Mouse (Mus musculus) frontal cortex, postnatal 10 days (tissue): Measurements from ENCODE around the gene Tmem213.

ENCODE experiments used
- DNase-seq, 2 experiments: peaks; one replicate each; pipeline ENCODE4 v3.0.0; 2022; ENCODE audit warnings: low spot score in 2 of 2, mixed read lengths in 1 of 2

The Tmem213 gene

DNA sequence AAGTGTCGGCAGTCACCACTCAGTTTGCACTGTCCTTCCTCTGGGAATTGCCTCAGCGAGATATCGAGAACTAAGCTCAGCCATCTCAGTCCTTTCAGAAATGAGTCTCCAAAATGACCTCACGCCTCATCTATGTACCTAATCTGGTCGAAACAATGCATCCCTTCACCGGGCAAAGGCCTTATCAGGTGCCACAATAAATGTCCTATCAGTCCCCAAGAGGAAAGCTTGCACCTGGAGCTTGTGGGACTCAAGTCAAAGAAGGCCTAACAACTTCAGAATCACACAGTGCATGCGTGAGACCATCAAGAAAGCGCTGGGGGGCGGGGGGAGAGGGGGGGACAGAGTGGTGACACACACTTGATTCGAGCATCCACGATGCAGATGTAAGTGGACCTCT, 43.2 kb downstream of the Tmem213 start:
- no peak for DNase-seq

DNA sequence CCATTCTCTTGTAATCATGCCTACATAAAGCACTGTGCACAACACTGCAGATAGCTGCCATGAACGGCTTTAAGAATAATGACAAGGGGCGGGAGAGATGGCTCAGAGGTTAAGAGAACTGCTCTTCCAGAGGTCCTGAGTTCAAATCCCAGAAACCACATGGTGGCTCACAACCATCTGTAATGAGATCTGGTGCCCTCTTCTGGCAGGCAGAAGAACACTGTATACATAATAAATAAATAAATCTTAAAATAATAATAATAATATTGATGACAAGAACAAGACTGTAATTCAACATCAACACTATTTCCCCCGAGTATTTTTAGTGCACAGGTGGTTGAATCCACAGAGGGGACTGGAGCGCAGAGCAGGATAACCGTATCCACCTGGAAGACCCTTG, 47.1 kb downstream of the Tmem213 start:
- DNase-seq = no peak

GRCm38 (mm10) chr6:38157925-38158324, 48.9 kb downstream of the Tmem213 start:
- no peak for DNase-seq

GRCm38 (mm10) chr6:38159576-38159975, 50.5 kb downstream of the Tmem213 start:
- no peak for DNase-seq

DNA sequence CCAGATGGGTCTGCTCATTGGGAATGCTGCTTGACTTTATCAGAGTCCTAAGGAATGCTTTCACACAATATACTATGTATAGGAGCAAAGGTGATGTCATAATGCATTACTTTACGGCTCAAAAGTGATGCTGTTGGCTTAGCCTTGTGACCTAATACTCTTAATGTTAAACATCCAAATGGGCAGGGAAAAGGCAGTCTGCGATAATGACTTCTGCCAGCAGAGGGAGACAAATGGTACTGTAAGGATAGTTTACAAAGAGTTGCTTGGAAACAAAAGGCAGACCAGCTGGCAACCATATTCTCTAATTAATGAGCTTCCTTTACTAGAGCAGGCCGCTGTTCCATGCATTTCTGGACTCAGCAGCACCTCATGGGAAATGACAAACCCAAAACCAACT, 51.0 kb downstream of the Tmem213 start:
- DNase-seq = peak; percentile 60 to 78

DNA sequence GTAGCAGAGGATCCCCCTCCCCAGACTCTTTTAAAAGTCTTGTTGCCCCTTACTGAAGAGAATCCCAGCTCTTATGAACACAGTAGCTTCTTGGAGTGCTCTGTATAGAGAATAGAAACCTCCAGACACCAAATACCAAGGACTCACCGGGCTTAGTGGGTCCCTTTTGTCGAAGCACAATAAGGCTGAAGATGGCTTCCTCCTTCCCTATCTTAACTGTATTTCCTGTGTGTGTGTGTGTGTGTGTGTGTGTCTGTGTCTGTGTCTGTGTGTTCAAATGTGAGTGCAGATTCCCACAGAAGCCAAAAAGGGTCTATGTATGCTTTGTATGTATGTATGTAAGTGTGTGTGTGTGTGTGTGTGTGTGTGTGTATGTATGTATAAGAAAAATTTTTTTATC, 51.5 kb downstream of the Tmem213 start:
- DNase-seq = no peak

DNA sequence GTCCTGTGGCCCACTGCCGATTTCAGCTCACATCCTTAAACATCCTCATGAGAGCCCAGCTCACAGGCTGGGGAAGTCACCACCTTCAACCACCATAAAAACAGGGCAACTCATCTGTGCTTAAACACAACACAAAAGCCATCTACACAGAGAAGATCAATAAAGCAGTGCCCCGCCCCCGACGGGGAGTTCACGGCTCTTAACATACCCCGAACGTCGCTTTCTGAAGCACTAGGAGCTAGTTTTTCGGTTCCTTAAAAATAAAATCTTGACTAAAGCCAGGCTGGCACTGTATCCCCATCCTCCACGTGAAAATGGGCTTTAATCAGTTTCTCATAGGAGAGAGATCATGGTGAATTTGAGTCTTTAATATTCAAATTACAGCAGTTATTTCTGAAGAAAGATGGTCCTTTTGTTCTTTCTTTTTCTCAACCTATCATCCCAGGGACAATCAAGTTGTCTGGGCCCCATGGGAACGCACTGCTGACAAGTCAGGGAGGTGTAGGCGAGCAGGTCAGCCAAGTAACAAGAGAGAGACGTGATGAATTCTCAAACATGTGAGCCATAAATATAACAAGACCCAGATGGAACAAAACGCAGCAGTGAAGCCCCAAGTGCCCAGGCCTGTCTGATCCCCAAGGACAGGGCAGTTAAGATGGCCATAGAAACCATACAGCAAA, 53.9 kb downstream of the Tmem213 start:
- no peak for DNase-seq

DNA sequence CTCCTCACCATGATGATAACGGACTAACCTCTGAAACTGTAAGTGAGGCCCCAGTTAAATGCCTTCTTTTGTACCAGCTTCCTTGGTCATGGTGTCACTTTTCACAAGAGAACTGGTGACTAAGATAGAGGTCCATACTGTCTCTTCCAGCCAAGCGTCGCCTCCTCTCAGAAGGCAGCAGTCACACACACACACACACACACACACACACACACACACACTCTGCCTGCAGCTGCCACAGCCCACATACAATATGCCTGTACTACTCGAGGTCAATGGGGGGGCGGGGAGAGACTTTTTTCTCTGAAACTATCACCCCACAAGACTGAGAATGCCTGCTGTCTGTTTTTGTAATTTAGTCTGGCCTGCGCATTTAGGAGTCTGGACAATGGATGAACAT, 55.6 kb downstream of the Tmem213 start:
- DNase-seq = no peak

DNA sequence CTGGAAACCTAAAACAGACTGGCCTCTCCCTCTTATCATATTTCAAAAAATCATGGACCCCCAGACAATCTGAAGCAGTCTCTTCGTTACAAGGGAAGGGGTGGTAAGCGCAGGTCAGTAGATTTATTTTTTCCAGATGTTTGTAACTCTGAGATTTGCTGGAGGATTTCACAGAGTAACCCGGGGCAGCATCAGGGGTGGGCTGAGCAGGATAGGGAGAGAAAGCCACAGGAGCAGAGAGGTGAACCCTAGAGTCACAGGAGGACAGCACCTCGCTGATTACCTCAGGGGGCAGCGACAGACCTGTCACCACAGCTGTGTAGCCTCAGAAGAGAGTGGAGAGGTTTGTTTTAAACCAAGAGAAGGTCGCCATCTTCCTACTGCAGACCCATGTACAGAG, 56.3 kb downstream of the Tmem213 start:
- no peak for DNase-seq
